ENCODE assay signal across 9 mouse cellular contexts in the genomic region with DNA sequence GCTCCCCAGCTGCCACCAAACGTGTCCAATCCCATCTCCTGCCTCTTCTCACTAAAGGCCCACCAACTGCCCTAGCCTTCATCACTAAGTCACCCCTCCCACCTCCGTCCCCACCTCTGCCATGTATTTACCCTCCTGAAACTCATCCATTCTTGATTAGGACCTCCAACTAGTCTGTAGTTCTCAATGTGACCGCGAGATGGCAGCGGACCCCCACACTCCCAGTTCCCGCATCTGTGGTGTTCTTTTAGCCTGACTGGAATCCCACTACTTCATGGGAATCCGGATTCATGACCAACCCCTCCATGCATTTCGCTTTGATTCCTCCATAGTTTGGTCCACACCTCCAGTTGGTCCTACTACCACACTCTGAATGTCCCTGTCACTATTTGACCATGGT. TPM values are rescaled to one million over a fixed set of nuclear protein-coding genes. Genes with fewer than 3 reads are reported as not detected.
DNase-seq lines count a peak whose midpoint lies in the region; ATAC-seq lines count a peak whose summit lies in the region.
"Had no signal": no experiment of that assay in that cellular context is flagged by ENCODE, and none has a peak within 500 bp of the region (broad histone marks: within the 10 kb centered on the region; RNA-seq: fewer than 3 reads in every experiment).

No protein-coding gene starts in this region.

- peaks cover 14% of the 10 kb centered on the region; the same call in 1 of the 2 replicates for H3K36me3 ChIP-seq in hindbrain, embryonic 10.5 days
- peaks cover 52% of the 10 kb centered on the region for H3K36me3 ChIP-seq in hindbrain, embryonic 13.5 days
- H3K36me3 ChIP-seq: lung, embryonic 15.5 days had no signal

- H3K4me2 ChIP-seq in hindbrain, embryonic 13.5 days: no peak overlapping the region
- H3K4me2 ChIP-seq: lung, embryonic 15.5 days had no signal

- intact Hi-C loops in heart, postnatal 14 days (cut with DNase I): loop anchor here (5.0 to 10.0 kb wide), 3 partner anchors 69 to 467 kb away; a partner anchor contains a TSS
- intact Hi-C loops in left cerebral cortex, postnatal 25 days (cut with DNase I): no loop called here

- H3K9me3 ChIP-seq in hindbrain, embryonic 10.5 days: no peaks in the 10 kb centered on the region
- H3K9me3 ChIP-seq in hindbrain, embryonic 13.5 days: no peaks in the 10 kb centered on the region
- H3K9me3 ChIP-seq: lung, embryonic 15.5 days had no signal

- no peak overlapping the region for H3K9ac ChIP-seq in hindbrain, embryonic 13.5 days
- H3K9ac ChIP-seq: lung, embryonic 15.5 days had no signal

- H3K4me1 ChIP-seq in hindbrain, embryonic 10.5 days (replicated peaks): peaks cover 14% of the 10 kb centered on the region
- H3K4me1 ChIP-seq in hindbrain, embryonic 13.5 days (replicated peaks): peaks cover 13% of the 10 kb centered on the region

- no peak for ATAC-seq in hindbrain, embryonic 13.5 days (ENCODE audit: low FRiP score)
- ATAC-seq in common myeloid progenitor, adult 5-6 weeks (replicated peaks; ENCODE audit: low read depth, poor library complexity, severe bottlenecking): peak; percentile 86

- H3K27me3 ChIP-seq in hindbrain, embryonic 10.5 days (ENCODE audit: insufficient read depth, poor library complexity, severe bottlenecking): peaks cover 85% of the 10 kb centered on the region
- peaks cover 55% of the 10 kb centered on the region for H3K27me3 ChIP-seq in hindbrain, embryonic 13.5 days

- 4% methylated on average over 8 of the region's 8 CpGs for WGBS in hindbrain, embryonic 10.5 days
- 6% methylated on average over 8 of the region's 8 CpGs for WGBS in hindbrain, embryonic 13.5 days

- peak; percentile 83 for DNase-seq in hindbrain, embryonic 10.5 days (ENCODE audit: low spot score)
- peak; percentile 56 for DNase-seq in T-cell, adult 2 months (ENCODE audit: low spot score)
- peak; percentile 63 to 79 for DNase-seq in heart, postnatal 14 days
- peak; percentile 75 for DNase-seq in left cerebral cortex, postnatal 25 days (ENCODE audit: low spot score in 2 of 2)
- DNase-seq in naive thymus-derived CD4-positive, alpha-beta T cell, adult 2 months (ENCODE audit: low read depth): peak; percentile 72
- DNase-seq in thymus, postnatal 0 days (ENCODE audit: low spot score): peak; percentile 59

- H3K4me3 ChIP-seq in hindbrain, embryonic 10.5 days: peak overlapping the region; percentile 16; the same call in 1 of the 2 replicates
- no peak overlapping the region for H3K4me3 ChIP-seq in hindbrain, embryonic 13.5 days
- H3K4me3 ChIP-seq: lung, embryonic 15.5 days had no signal

- H3K27ac ChIP-seq in hindbrain, embryonic 10.5 days: no peak overlapping the region
- H3K27ac ChIP-seq in hindbrain, embryonic 13.5 days: no peak overlapping the region
- H3K27ac ChIP-seq: lung, embryonic 15.5 days had no signal

RNA-seq across cellular contexts. Expression of a gene that starts 9.4 kb away (rescaled TPM):
- 11.2 and 20.8 TPM in 2 replicates for polyA plus RNA-seq in hindbrain, embryonic 10.5 days (2016; fragmentation: Nextera tagmentation; extraction: Ambion mirVana)
- polyA plus RNA-seq in hindbrain, embryonic 13.5 days (2015; fragmentation: Nextera tagmentation; extraction: Ambion mirVana): 45.0 and 47.2 TPM in 2 replicates
- not detected in 2 replicates for total RNA-seq in common myeloid progenitor, adult 5-6 weeks (2017)
- total RNA-seq in heart, postnatal 14 days (2021): under 1 TPM; 0.37 to 0.79 TPM
- 10 to 100 TPM; 34.3 to 36.5 TPM for total RNA-seq in left cerebral cortex, postnatal 25 days (2021)
- polyA plus RNA-seq in thymus, postnatal 0 days (2015; fragmentation: Nextera tagmentation; extraction: Ambion mirVana): 0.17 and 0.31 TPM in 2 replicates

RNA-seq across cellular contexts. Expression of a gene that starts 10.7 kb away (rescaled TPM):
- 66.9 and 96.6 TPM in 2 replicates for polyA plus RNA-seq in hindbrain, embryonic 10.5 days (2016; fragmentation: Nextera tagmentation; extraction: Ambion mirVana)
- polyA plus RNA-seq in hindbrain, embryonic 13.5 days (2015; fragmentation: Nextera tagmentation; extraction: Ambion mirVana): 171 and 184 TPM in 2 replicates
- not detected in 2 replicates for total RNA-seq in common myeloid progenitor, adult 5-6 weeks (2017)
- 10 to 100 TPM; 32.0 to 36.5 TPM for total RNA-seq in heart, postnatal 14 days (2021)
- total RNA-seq in left cerebral cortex, postnatal 25 days (2021): 10 to 100 TPM; 71.6 to 75.3 TPM
- 5.2 and 5.8 TPM in 2 replicates for polyA plus RNA-seq in thymus, postnatal 0 days (2015; fragmentation: Nextera tagmentation; extraction: Ambion mirVana)

RNA-seq across cellular contexts. Expression of a gene that starts 15.1 kb away (rescaled TPM):
- not detected in 2 replicates for polyA plus RNA-seq in hindbrain, embryonic 10.5 days (2016; fragmentation: Nextera tagmentation; extraction: Ambion mirVana)
- 0.13 and 0.19 TPM in 2 replicates for polyA plus RNA-seq in hindbrain, embryonic 13.5 days (2015; fragmentation: Nextera tagmentation; extraction: Ambion mirVana)
- total RNA-seq in common myeloid progenitor, adult 5-6 weeks (2017): 0.82 TPM in 1 of 2 replicates, not detected in the other
- total RNA-seq in heart, postnatal 14 days (2021): not detected
- total RNA-seq in left cerebral cortex, postnatal 25 days (2021): 1 to 10 TPM in 1 of 2 experiments, under 1 TPM in 1; 0.98 to 1.2 TPM
- polyA plus RNA-seq in thymus, postnatal 0 days (2015; fragmentation: Nextera tagmentation; extraction: Ambion mirVana): 0.17 TPM in 1 of 2 replicates, not detected in the other
- polyA plus RNA-seq: lung, embryonic 15.5 days had no signal

RNA-seq across cellular contexts. Expression of a gene that starts 22.7 kb away (rescaled TPM):
- 20.2 and 21.1 TPM in 2 replicates for polyA plus RNA-seq in hindbrain, embryonic 10.5 days (2016; fragmentation: Nextera tagmentation; extraction: Ambion mirVana)
- 22.2 and 22.9 TPM in 2 replicates for polyA plus RNA-seq in hindbrain, embryonic 13.5 days (2015; fragmentation: Nextera tagmentation; extraction: Ambion mirVana)
- 0.58 and 2.7 TPM in 2 replicates for total RNA-seq in common myeloid progenitor, adult 5-6 weeks (2017)
- total RNA-seq in heart, postnatal 14 days (2021): 1 to 10 TPM; 2.3 to 3.1 TPM
- total RNA-seq in left cerebral cortex, postnatal 25 days (2021): 10 to 100 TPM; 10.5 to 11.2 TPM
- 6.8 and 8.3 TPM in 2 replicates for polyA plus RNA-seq in thymus, postnatal 0 days (2015; fragmentation: Nextera tagmentation; extraction: Ambion mirVana)

RNA-seq across cellular contexts. Expression of a gene that starts 23.8 kb away (rescaled TPM):
- polyA plus RNA-seq in hindbrain, embryonic 10.5 days (2016; fragmentation: Nextera tagmentation; extraction: Ambion mirVana): 84.0 and 86.4 TPM in 2 replicates
- 93.6 and 101 TPM in 2 replicates for polyA plus RNA-seq in hindbrain, embryonic 13.5 days (2015; fragmentation: Nextera tagmentation; extraction: Ambion mirVana)
- total RNA-seq in common myeloid progenitor, adult 5-6 weeks (2017): 23.4 and 24.8 TPM in 2 replicates
- total RNA-seq in heart, postnatal 14 days (2021): 10 to 100 TPM; 11.7 to 12.1 TPM
- total RNA-seq in left cerebral cortex, postnatal 25 days (2021): 10 to 100 TPM; 38.8 to 45.1 TPM
- 53.6 and 54.2 TPM in 2 replicates for polyA plus RNA-seq in thymus, postnatal 0 days (2015; fragmentation: Nextera tagmentation; extraction: Ambion mirVana)

Comparison
In these comparisons a context has a peak if more than half of its experiments do, and no peak if none do; other contexts are left out.
1. RNA of a gene that starts 9.4 kb away (total RNA-seq): 34.3 to 36.5 TPM in left cerebral cortex, postnatal 25 days; 0.37 to 0.79 TPM in heart, postnatal 14 days and not detected in common myeloid progenitor, adult 5-6 weeks; every median in the first group is over 10 times any median in the second.
2. RNA of a gene that starts 10.7 kb away (total RNA-seq): 71.6 to 75.3 TPM in left cerebral cortex, postnatal 25 days and 32.0 to 36.5 TPM in heart, postnatal 14 days; not detected in common myeloid progenitor, adult 5-6 weeks; every median in the first group is over 10 times any median in the second.
3. Peak in every context shown above with its lines, with median percentiles within 50 percentile points of each other: DNase-seq.